Mouse (Mus musculus): ENCODE measurements around the gene Olfr1124.
A peak's percentile ranks its signal among the peaks of the same experiment; 100 is the strongest.
"Not testable (repeated sequence)": the region's sequence is repeated elsewhere in the genome, so short reads cannot be mapped to it uniquely, and the experiment has no call there.

Gene Olfr1124

GRCm38 (mm10) chr2:87429975-87430374, at the start of gene Olfr1124:
Olfr1124 (plus strand) TSS chr2:87430275.
- DNase-seq (ENCODE audit: low read depth, low spot score), result no peak

GRCm38 (mm10) chr2:87383935-87384334, 46.1 kb upstream of the Olfr1124 start:
- no peak for DNase-seq (ENCODE audit: low read depth, low spot score)

DNA sequence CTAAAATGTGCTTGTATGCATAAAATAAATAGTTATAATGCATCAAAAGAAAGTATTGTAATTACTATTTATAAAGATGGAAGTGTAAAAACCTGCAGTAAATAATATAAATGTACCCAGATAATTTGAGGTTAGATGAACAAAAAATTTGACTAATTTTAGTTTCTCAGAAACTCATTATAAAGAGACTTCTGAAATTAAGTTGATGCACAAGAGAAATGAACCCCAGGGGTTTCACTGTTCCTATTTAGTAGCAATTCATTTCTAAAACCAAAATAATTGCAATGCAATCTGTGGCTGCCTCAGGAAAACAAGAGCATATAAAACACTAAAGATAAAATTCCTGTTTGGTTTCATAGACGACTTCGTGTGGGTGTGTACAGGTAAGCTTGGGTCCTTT, 44.5 kb upstream of the Olfr1124 start, which contains the start of gene Olfr1122:
Gene Olfr1122, plus strand, starts transcription at position 301 of the 400 bp plus-strand sequence.
- DNase-seq (ENCODE audit: low read depth, low spot score), result no peak

DNA sequence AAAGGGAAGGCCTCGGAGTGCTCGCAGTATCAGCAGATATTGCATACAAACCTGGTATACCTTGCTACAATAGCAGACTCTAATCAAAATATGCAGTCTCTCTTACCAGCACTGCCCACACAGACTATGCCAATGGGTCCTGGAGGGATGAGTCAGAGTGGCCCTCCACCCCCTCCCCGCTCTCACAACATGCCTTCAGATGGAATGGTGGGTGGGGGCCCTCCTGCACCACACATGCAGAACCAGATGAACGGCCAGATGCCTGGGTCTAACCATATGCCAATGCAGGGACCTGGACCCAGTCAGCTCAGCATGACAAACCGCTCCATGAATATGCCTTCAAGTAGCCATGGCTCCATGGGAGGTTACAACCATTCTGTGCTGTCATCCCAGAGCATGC, 36.5 kb upstream of the Olfr1124 start:
- DNase-seq (ENCODE audit: low read depth, low spot score), result not testable (repeated sequence)

- DNase-seq (ENCODE audit: low read depth, low spot score), result peak; percentile 38
Observed at GRCm38 (mm10) chr2:87394686-87395085, 35.4 kb upstream of the Olfr1124 start.

GRCm38 (mm10) chr2:87416335-87416734, 13.7 kb upstream of the Olfr1124 start, which contains the start of gene Olfr1123:
Olfr1123 (plus strand) TSS chr2:87416635.
- DNase-seq (ENCODE audit: low read depth, low spot score), result no peak

- DNase-seq (ENCODE audit: low read depth, low spot score), result peak; percentile 56
Observed at GRCm38 (mm10) chr2:87437731-87438130, 7.7 kb downstream of the Olfr1124 start.

DNA sequence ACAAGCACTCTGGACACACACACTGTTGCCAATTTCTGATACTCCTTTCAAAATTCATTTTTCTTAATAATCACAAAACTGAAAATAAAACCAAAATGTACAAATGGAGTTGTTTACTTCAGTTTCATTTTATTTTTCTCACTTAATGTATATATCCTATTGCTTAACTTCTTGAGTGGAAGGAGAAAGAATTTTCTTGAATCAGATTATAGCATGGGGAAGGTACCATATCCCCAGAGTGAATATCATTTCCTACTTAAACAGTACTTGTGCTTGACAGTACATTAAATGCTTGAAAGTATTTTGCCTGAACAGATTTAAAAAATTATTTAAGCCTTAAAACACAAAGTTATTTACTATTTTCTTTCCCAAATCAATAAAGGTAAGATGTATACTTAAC, 23.6 kb downstream of the Olfr1124 start, which contains the start of gene Olfr1126:
Gene Olfr1126, plus strand, starts transcription at position 301 of the 400 bp plus-strand sequence.
- DNase-seq (ENCODE audit: low read depth, low spot score), result no peak

GRCm38 (mm10) chr2:87461769-87462168, 31.7 kb downstream of the Olfr1124 start:
- no peak for DNase-seq (ENCODE audit: low read depth, low spot score)

DNA sequence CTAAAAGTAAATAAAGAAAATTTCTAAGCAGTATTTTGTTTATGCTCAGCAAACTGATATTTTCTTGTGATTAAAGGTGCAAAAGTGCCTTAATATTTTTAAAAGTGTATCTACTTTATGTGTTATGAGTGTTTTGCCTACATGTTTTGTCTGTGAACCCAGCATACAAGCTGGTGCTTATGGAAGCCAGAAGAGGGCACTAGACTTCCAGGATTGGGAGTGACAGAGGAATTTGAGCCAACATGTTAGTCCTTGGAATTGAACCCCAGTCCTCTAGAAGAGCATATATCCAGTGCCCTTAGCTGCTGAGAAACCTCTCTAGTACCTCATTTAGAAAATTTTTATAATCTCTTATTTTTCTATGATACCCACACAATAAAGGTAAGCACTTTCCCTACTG, 50.1 kb downstream of the Olfr1124 start:
- DNase-seq (ENCODE audit: low read depth, low spot score), result peak; percentile 85

- DNase-seq (ENCODE audit: low read depth, low spot score), result peak; percentile 92
Observed at GRCm38 (mm10) chr2:87481158-87481557, 51.1 kb downstream of the Olfr1124 start.

GRCm38 (mm10) chr2:87482276-87482675, 52.2 kb downstream of the Olfr1124 start:
- DNase-seq (ENCODE audit: low read depth, low spot score), result peak; percentile 54
